Mouse (Mus musculus) erythroblast, embryonic 14.5 days (primary cell): Measurements from ENCODE around the gene Tmem100. TPM values are rescaled to one million over a fixed set of nuclear protein-coding genes. Genes with fewer than 3 reads are reported as not detected.

Experiments used
- H3K27me3 ChIP-seq: 2 replicates; pipeline ENCODE4 v1.6.1; 2012; ENCODE audit warnings: inconsistent platforms; ENCODE audit not compliant: control insufficient read depth
- H3K36me3 ChIP-seq: 2 replicates; pipeline ENCODE4 v1.6.1; 2012; ENCODE audit warnings: mild to moderate bottlenecking, inconsistent platforms; ENCODE audit not compliant: control insufficient read depth
- H3K4me1 ChIP-seq: 2 replicates; pipeline ENCODE4 v1.6.1; 2012; ENCODE audit warnings: inconsistent platforms; ENCODE audit not compliant: control insufficient read depth
- H3K4me3 ChIP-seq: replicated peaks from 2 replicates; pipeline ENCODE3; 2012; ENCODE audit warnings: moderate library complexity, mild to moderate bottlenecking, inconsistent platforms
- H3K9me3 ChIP-seq: 2 replicates; pipeline ENCODE4 v1.6.1; 2012; ENCODE audit warnings: low read length, inconsistent platforms, mixed read lengths; ENCODE audit not compliant: control insufficient read depth
- GATA1 ChIP-seq: IDR thresholded peaks from 2 replicates; pipeline ENCODE4 v1.6.1; 2012; ENCODE audit warnings: low read length, inconsistent platforms, mixed read lengths
- TAL1 ChIP-seq: IDR thresholded peaks from 3 replicates; pipeline ENCODE4 v1.6.1; 2012; ENCODE audit warnings: low read length, inconsistent platforms, mixed read lengths
- polyA plus RNA-seq: library from polyadenylated mRNA; stranded (reverse); fragments of >175 nt; gene quantifications from 2 replicates; pipeline ENCODE4 v1.2.3, GENCODE M21; 2012

The Tmem100 gene
- polyA plus RNA-seq, 1 experiment: not detected

GRCm38 (mm10) chr11:90066405-90067250 is 36.5 kb downstream of the Tmem100 start:
- Histone ChIP-seq H3K4me1 (no peaks in the 10 kb centered on the region), H3K36me3 (no peaks in the 10 kb centered on the region), H3K27me3 (no peaks in the 10 kb centered on the region), H3K9me3 (no peaks in the 10 kb centered on the region), H3K4me3 (no peak overlapping the region)
- no peak for TF ChIP-seq TAL1

GRCm38 (mm10) chr11:90071747-90072146 is 41.6 kb downstream of the Tmem100 start:
- no peaks in the 10 kb centered on the region for H3K27me3 ChIP-seq
- H3K4me1 ChIP-seq: no peaks in the 10 kb centered on the region
- no peak overlapping the region for H3K4me3 ChIP-seq
- no peaks in the 10 kb centered on the region for H3K36me3 ChIP-seq
- TF ChIP-seq TAL1: no peak
- TF ChIP-seq GATA1: no peak
- no peaks in the 10 kb centered on the region for H3K9me3 ChIP-seq

- no peak for TF ChIP-seq GATA1
- TF ChIP-seq TAL1: no peak
- no peaks in the 10 kb centered on the region for H3K27me3 ChIP-seq
- no peaks in the 10 kb centered on the region for H3K4me1 ChIP-seq
- no peaks in the 10 kb centered on the region for H3K9me3 ChIP-seq
- no peaks in the 10 kb centered on the region for H3K36me3 ChIP-seq
- no peak overlapping the region for H3K4me3 ChIP-seq
These were observed 43.1 kb downstream of the Tmem100 start for GRCm38 (mm10) chr11:90073201-90073600.

- H3K36me3 ChIP-seq: no peaks in the 10 kb centered on the region
- H3K9me3 ChIP-seq: no peaks in the 10 kb centered on the region
- TF ChIP-seq GATA1 (no peak), TAL1 (no peak)
- H3K4me1 ChIP-seq: no peaks in the 10 kb centered on the region
- no peaks in the 10 kb centered on the region for H3K27me3 ChIP-seq
- no peak overlapping the region for H3K4me3 ChIP-seq
These were observed 46.5 kb downstream of the Tmem100 start for GRCm38 (mm10) chr11:90076666-90077065.

- no peak for TF ChIP-seq GATA1
- TF ChIP-seq TAL1: no peak
- Histone ChIP-seq H3K4me3 (no peak overlapping the region), H3K9me3 (no peaks in the 10 kb centered on the region), H3K4me1 (no peaks in the 10 kb centered on the region), H3K27me3 (no peaks in the 10 kb centered on the region), H3K36me3 (no peaks in the 10 kb centered on the region)
These were observed 50.6 kb downstream of the Tmem100 start for GRCm38 (mm10) chr11:90080678-90081267.

GRCm38 (mm10) chr11:90081820-90082596 is 51.9 kb downstream of the Tmem100 start:
- Histone ChIP-seq H3K4me3 (no peak overlapping the region), H3K4me1 (no peaks in the 10 kb centered on the region), H3K27me3 (no peaks in the 10 kb centered on the region), H3K9me3 (no peaks in the 10 kb centered on the region), H3K36me3 (no peaks in the 10 kb centered on the region)
- no peak for TF ChIP-seq TAL1
- TF ChIP-seq GATA1: no peak

- no peaks in the 10 kb centered on the region for H3K9me3 ChIP-seq
- H3K4me1 ChIP-seq: no peaks in the 10 kb centered on the region
- no peak overlapping the region for H3K4me3 ChIP-seq
- no peaks in the 10 kb centered on the region for H3K36me3 ChIP-seq
- no peaks in the 10 kb centered on the region for H3K27me3 ChIP-seq
- TF ChIP-seq GATA1 (no peak), TAL1 (no peak)
These were observed 52.9 kb downstream of the Tmem100 start for GRCm38 (mm10) chr11:90083042-90083441.

- TF ChIP-seq GATA1 (no peak), TAL1 (no peak)
- Histone ChIP-seq H3K4me1 (no peaks in the 10 kb centered on the region), H3K36me3 (no peaks in the 10 kb centered on the region), H3K9me3 (no peaks in the 10 kb centered on the region), H3K4me3 (no peak overlapping the region), H3K27me3 (no peaks in the 10 kb centered on the region)
These were observed 54.0 kb downstream of the Tmem100 start for GRCm38 (mm10) chr11:90084166-90084565.

Other genes with a start within 250 kb of the Tmem100 start
- gene Pctp, start 27.5 kb upstream of the Tmem100 start, polyA plus RNA-seq: 0.01 and 0.05 TPM in 2 replicates
- 0.04 and 0.09 TPM in 2 replicates for gene Gm45716, start 157.3 kb downstream of the Tmem100 start, polyA plus RNA-seq
- 0.04 TPM in 2 replicates for gene Mmd, start 219.1 kb downstream of the Tmem100 start, polyA plus RNA-seq